Mouse (Mus musculus) limb, embryonic 14.5 days (tissue): ENCODE measurements around the gene Cep63. TPM values are rescaled to one million over a fixed set of nuclear protein-coding genes. Genes with fewer than 3 reads are reported as not detected.

Source experiments
- ATAC-seq: fragments of 200-750 bp; cut with Nextera tagmentation; 2 replicates; pipeline ENCODE4 v1.8.0; 2017; ENCODE audit warnings: low read depth, moderate number of reproducible peaks, moderate TSS enrichment; ENCODE audit not compliant: low FRiP score
- DNase-seq: peaks from one replicate; pipeline ENCODE4 v3.0.0-alpha.2; 2015; ENCODE audit warnings: low spot score
- H3K27ac ChIP-seq: fragments of 300-500 bp; sonication (generic); replicated peaks from 2 replicates; pipeline ENCODE4 v1.5.1; 2014; ENCODE audit warnings: low read depth, mild to moderate bottlenecking, low read length, moderate library complexity, mixed read lengths
- H3K27me3 ChIP-seq: fragments of 300-500 bp; sonication (generic); 2 replicates; pipeline ENCODE4 v1.6.1; 2014; ENCODE audit warnings: low read length, mixed read lengths; ENCODE audit not compliant: control insufficient read depth, insufficient read depth
- H3K36me3 ChIP-seq: fragments of 300-500 bp; sonication (generic); 2 replicates; pipeline ENCODE4 v1.6.1; 2014; ENCODE audit warnings: mild to moderate bottlenecking, low read length, moderate library complexity, mixed read lengths; ENCODE audit not compliant: control insufficient read depth, insufficient read depth
- H3K4me1 ChIP-seq: fragments of 300-500 bp; sonication (generic); 2 replicates; pipeline ENCODE4 v1.6.1; 2014; ENCODE audit warnings: antibody characterized with exemption, low read length, mixed read lengths; ENCODE audit not compliant: control insufficient read depth, insufficient read depth
- H3K4me2 ChIP-seq: fragments of 300-500 bp; sonication (generic); replicated peaks from 2 replicates; pipeline ENCODE4 v1.6.1; 2014; ENCODE audit warnings: low read depth, mild to moderate bottlenecking, low read length, moderate library complexity; ENCODE audit not compliant: severe bottlenecking
- H3K4me3 ChIP-seq: fragments of 300-500 bp; sonication (generic); replicated peaks from 2 replicates; pipeline ENCODE4 v1.5.1; 2014; ENCODE audit warnings: low read length
- H3K9ac ChIP-seq: fragments of 300-500 bp; sonication (generic); 2 replicates; pipeline ENCODE4 v1.6.1; 2014; ENCODE audit warnings: mild to moderate bottlenecking, low read depth, low read length, moderate library complexity; ENCODE audit not compliant: severe bottlenecking
- H3K9me3 ChIP-seq: fragments of 300-500 bp; sonication (generic); 2 replicates; pipeline ENCODE4 v1.6.1; 2016; ENCODE audit warnings: low read length; ENCODE audit not compliant: control insufficient read depth
- POLR2A ChIP-seq: fragments of 200-500 bp; IDR thresholded peaks from 2 replicates; pipeline ENCODE4 v1.8.0; 2012; ENCODE audit warnings: inconsistent platforms, mild to moderate bottlenecking, moderate library complexity, borderline replicate concordance; ENCODE audit not compliant: insufficient read depth, insufficient read length; ENCODE audit errors: extremely low read depth
- WGBS: fragments of 180-500 bp; shearing (Covaris S2); extraction: QIAGEN DNeasy Blood & Tissue Kit; methylation state at CpG from one replicate; pipeline ENCODE4 v1.1.7; 2014; 5-methylcytosine and 5-hydroxymethylcytosine counted together
- polyA plus RNA-seq, 2 experiments: library from polyadenylated mRNA; depleted of rRNA in 1 of 2; stranded (reverse) in 1 of 2; unstranded in 1 of 2; fragments of >200 nt; fragmentation: Nextera tagmentation in 1 of 2; extraction: Ambion mirVana in 1 of 2; gene quantifications; 2 replicates each; pipeline versions ENCODE4 v1.2.1 to v1.2.3; 2012 to 2014

Cep63 gene
- polyA plus RNA-seq, 2 experiments: 28.1 to 45.3 TPM

GRCm38 (mm10) chr9:102577480-102577879 is 48.9 kb downstream of the Cep63 start:
- no peaks in the 10 kb centered on the region for H3K9me3 ChIP-seq
- 47% methylated on average over 5 of the region's 5 CpGs for WGBS
- no peak overlapping the region for H3K9ac ChIP-seq
- DNase-seq (no peak), ATAC-seq (no peak)
- no peaks in the 10 kb centered on the region for H3K36me3 ChIP-seq
- no peaks in the 10 kb centered on the region for H3K27me3 ChIP-seq
- H3K4me2 ChIP-seq: no peak overlapping the region
- H3K27ac ChIP-seq: no peak overlapping the region
- H3K4me3 ChIP-seq: no peak overlapping the region
- no peak for TF ChIP-seq POLR2A
- peaks cover 9% of the 10 kb centered on the region; the same call in 1 of the 2 replicates for H3K4me1 ChIP-seq

- 56% methylated on average over 5 of the region's 5 CpGs for WGBS
- Histone ChIP-seq H3K36me3 (no peaks in the 10 kb centered on the region), H3K27ac (no peak overlapping the region), H3K27me3 (no peaks in the 10 kb centered on the region), H3K9me3 (no peaks in the 10 kb centered on the region), H3K4me2 (no peak overlapping the region), H3K4me1 (0 out of 2 replicates have a peak, but pooled peaks cover 5% of the 10 kb centered on the region), H3K4me3 (no peak overlapping the region), H3K9ac (no peak overlapping the region)
- no peak for ATAC-seq
- TF ChIP-seq POLR2A: no peak
- DNase-seq: no peak
These were observed 53.4 kb downstream of the Cep63 start for GRCm38 (mm10) chr9:102572888-102573287.

- no peaks in the 10 kb centered on the region for H3K4me1 ChIP-seq
- H3K9me3 ChIP-seq: no peaks in the 10 kb centered on the region
- no peak overlapping the region for H3K27ac ChIP-seq
- no peak overlapping the region for H3K4me3 ChIP-seq
- WGBS: 97% methylated on average over 3 of the region's 3 CpGs
- no peak for ATAC-seq
- H3K4me2 ChIP-seq: no peak overlapping the region
- TF ChIP-seq POLR2A: no peak
- H3K9ac ChIP-seq: no peak overlapping the region
- no peaks in the 10 kb centered on the region for H3K27me3 ChIP-seq
- H3K36me3 ChIP-seq: no peaks in the 10 kb centered on the region
- no peak for DNase-seq
These were observed 67.9 kb downstream of the Cep63 start for GRCm38 (mm10) chr9:102558463-102558862.

GRCm38 (mm10) chr9:102553781-102554180 is 72.6 kb downstream of the Cep63 start:
- no peak for ATAC-seq
- Histone ChIP-seq H3K4me3 (no peak overlapping the region), H3K27me3 (no peaks in the 10 kb centered on the region), H3K36me3 (no peaks in the 10 kb centered on the region), H3K9me3 (no peaks in the 10 kb centered on the region), H3K27ac (no peak overlapping the region), H3K4me1 (no peaks in the 10 kb centered on the region), H3K9ac (no peak overlapping the region), H3K4me2 (no peak overlapping the region)
- no peak for TF ChIP-seq POLR2A
- 87% methylated on average over 3 of the region's 3 CpGs for WGBS
- no peak for DNase-seq

DNA sequence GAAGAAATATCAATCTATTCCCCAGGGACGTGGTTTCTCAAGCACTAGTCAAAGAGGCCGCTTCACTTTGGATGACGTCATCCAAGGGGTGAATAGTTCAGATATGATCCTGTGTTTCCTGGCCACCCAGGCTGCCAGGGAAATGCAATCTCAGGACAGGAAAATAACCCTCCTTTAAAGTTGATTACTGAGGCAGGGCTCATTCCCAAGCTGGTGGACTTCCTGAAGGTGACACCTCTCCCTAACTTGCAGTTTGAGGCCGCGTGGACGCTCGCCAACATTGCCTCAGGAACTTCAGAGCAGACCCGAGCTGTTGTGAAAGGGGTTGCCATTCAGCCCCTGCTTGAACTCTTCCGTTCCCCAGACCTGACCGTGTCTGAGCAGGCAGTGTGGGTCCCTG is 74.6 kb downstream of the Cep63 start:
- 53% methylated on average over 10 of the region's 10 CpGs for WGBS
- no peak overlapping the region for H3K27ac ChIP-seq
- no peak overlapping the region for H3K4me2 ChIP-seq
- H3K4me3 ChIP-seq: no peak overlapping the region
- TF ChIP-seq POLR2A: no peak
- peaks cover 12% of the 10 kb centered on the region for H3K27me3 ChIP-seq
- H3K36me3 ChIP-seq: no peaks in the 10 kb centered on the region
- H3K4me1 ChIP-seq: no peaks in the 10 kb centered on the region
- ATAC-seq: no peak
- DNase-seq: peak; percentile 55
- H3K9me3 ChIP-seq: no peaks in the 10 kb centered on the region
- no peak overlapping the region for H3K9ac ChIP-seq

- Histone ChIP-seq H3K4me3 (no peak overlapping the region), H3K9me3 (no peaks in the 10 kb centered on the region), H3K4me2 (no peak overlapping the region), H3K27ac (no peak overlapping the region), H3K4me1 (peaks cover 11% of the 10 kb centered on the region), H3K27me3 (peaks cover 28% of the 10 kb centered on the region), H3K36me3 (no peaks in the 10 kb centered on the region), H3K9ac (no peak overlapping the region)
- whole genome bisulfite sequencing: 78% methylated on average over 8 of the region's 8 CpGs
- DNase-seq (no peak), ATAC-seq (no peak)
- TF ChIP-seq POLR2A: no peak
These were observed 77.1 kb downstream of the Cep63 start for GRCm38 (mm10) chr9:102549211-102549610.
